Mouse (Mus musculus): Measurements from ENCODE around the gene Adipor1.

DNA sequence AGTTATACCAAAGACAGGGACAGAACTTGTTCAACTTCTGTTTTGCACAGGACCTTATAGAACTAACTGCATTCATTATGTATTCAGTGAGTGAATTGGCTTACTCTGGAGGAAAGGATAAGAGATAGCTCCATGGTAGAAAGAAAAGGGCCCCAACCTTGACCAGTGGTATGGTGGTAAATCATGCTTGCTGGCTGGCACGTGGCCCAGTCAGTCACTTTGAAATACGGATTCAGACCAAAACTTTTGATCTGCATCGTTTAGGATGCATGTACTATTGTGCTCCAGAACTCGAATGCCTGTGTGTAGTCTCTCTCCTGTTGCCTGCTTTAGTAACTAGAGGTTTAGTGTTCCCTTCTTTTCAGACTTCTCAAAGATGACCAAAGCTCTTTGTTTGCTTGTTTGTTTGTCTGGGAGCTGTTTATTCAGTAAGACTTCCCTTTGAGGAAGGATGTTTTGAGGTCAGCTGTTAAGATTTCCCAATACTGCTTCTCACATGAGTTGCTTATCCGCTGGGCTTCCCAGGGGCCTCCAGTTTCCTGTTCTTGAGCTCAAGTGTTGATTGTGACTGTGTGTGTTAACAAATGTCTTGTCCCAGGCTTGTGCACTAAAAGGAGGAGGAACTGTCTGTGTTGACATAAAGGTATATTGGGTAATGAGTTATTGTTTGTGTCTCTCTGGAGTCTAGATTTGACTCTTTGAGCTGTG lies 4.7 kb downstream of the Adipor1 start:
- TF ChIP-seq POLR2A (IDR thresholded peaks at IDR 0.05; ENCODE audit: low read depth, low read length) (no peak), CTCF (conservative IDR thresholded peaks at IDR 0.05; ENCODE audit: insufficient read depth, insufficient read length, low read depth, low read length) (no peak)
